Mouse (Mus musculus) G1E (cell line): ENCODE measurements around the gene Col1a1. TPM values are rescaled to one million over a fixed set of nuclear protein-coding genes. Genes with fewer than 3 reads are reported as not detected.

ENCODE experiments used
- ATAC-seq: 2 replicates; pipeline ENCODE4 v1.8.0; 2016; ENCODE audit warnings: mild to moderate bottlenecking; ENCODE audit not compliant: insufficient number of reproducible peaks, poor library complexity, low FRiP score, severe bottlenecking; ENCODE audit errors: extremely low read depth
- DNase-seq: peaks from one replicate; pipeline ENCODE4 v3.0.0; 2012; ENCODE audit warnings: low spot score
- H3K27me3 ChIP-seq: 2 replicates; pipeline ENCODE4 v1.6.1; 2012; ENCODE audit warnings: mild to moderate bottlenecking, low read length, inconsistent platforms; ENCODE audit not compliant: insufficient read depth
- H3K36me3 ChIP-seq: replicated peaks from 2 replicates; pipeline ENCODE3; 2012; ENCODE audit warnings: mild to moderate bottlenecking, inconsistent platforms
- H3K4me1 ChIP-seq: 2 replicates; pipeline ENCODE4 v1.6.1; 2012; ENCODE audit warnings: low read depth, low read length, inconsistent platforms, mixed read lengths; ENCODE audit not compliant: insufficient read depth
- H3K4me3 ChIP-seq: 2 replicates; pipeline ENCODE4 v1.5.1; 2012; ENCODE audit warnings: low read depth, mild to moderate bottlenecking, inconsistent platforms, low read length, moderate library complexity, mixed read lengths
- H3K9me3 ChIP-seq: replicated peaks from 2 replicates; pipeline ENCODE4 v1.6.1; 2012; ENCODE audit warnings: inconsistent platforms
- CTCF ChIP-seq: IDR thresholded peaks from 2 replicates; pipeline ENCODE4 v1.5.1; 2012; ENCODE audit warnings: low read depth, low read length, inconsistent platforms, mixed read lengths
- GATA1 ChIP-seq: IDR thresholded peaks from 2 replicates; pipeline ENCODE4 v1.6.1; 2012; ENCODE audit warnings: borderline replicate concordance, low read length, inconsistent platforms, mixed read lengths
- GATA2 ChIP-seq: IDR thresholded peaks from 2 replicates; pipeline ENCODE4 v1.6.1; 2012; ENCODE audit warnings: low read depth, low read length, inconsistent platforms, borderline replicate concordance
- POLR2AphosphoS5 ChIP-seq: IDR thresholded peaks from 2 replicates; pipeline ENCODE4 v1.6.1; 2012; ENCODE audit warnings: low read depth, low read length, inconsistent platforms; ENCODE audit not compliant: insufficient replicate concordance
- TAL1 ChIP-seq: conservative IDR thresholded peaks from 2 replicates; pipeline ENCODE4 v1.6.1; 2012; ENCODE audit warnings: low read depth, low read length, inconsistent platforms, mixed read lengths
- polyA plus RNA-seq: library from polyadenylated mRNA; stranded (reverse); fragments of >175 nt; gene quantifications from 2 replicates; pipeline ENCODE4 v1.2.3, GENCODE M21; 2012
- total RNA-seq, 2 experiments: library from RNA; stranded (forward) in 1 of 2; stranded (reverse) in 1 of 2; fragments of 200-1000 nt in 1 of 2; fragments of >200 nt in 1 of 2; fragmentation: Nextera tagmentation in 1 of 2; gene quantifications; 2 replicates each; pipeline ENCODE4 v1.2.3; 2014 to 2017

The Col1a1 gene
- total RNA-seq (2014; fragmentation: Nextera tagmentation) (not detected in 2 replicates), total RNA-seq (2017) (1.9 TPM in 1 of 2 replicates, not detected in the other), polyA plus RNA-seq (0.01 TPM in 1 of 2 replicates, not detected in the other)

GRCm38 (mm10) chr11:94936045-94936444, at the start of gene Col1a1:
Col1a1 (plus strand) TSS chr11:94936224.
- ATAC-seq (no peak), DNase-seq (no peak)
- peaks cover 16% of the 10 kb centered on the region for H3K4me1 ChIP-seq
- peaks cover 44% of the 10 kb centered on the region for H3K27me3 ChIP-seq
- peak within 1 kb of the TSS; percentile 20; the same call in 1 of the 2 replicates for H3K4me3 ChIP-seq
- H3K36me3 ChIP-seq, result no peaks in the 10 kb centered on the region
- no peak for TF ChIP-seq GATA2
- no peak for TF ChIP-seq CTCF
- no peak for TF ChIP-seq GATA1
- no peak for TF ChIP-seq TAL1
- no peak for TF ChIP-seq POLR2AphosphoS5
- no peaks in the 10 kb centered on the region for H3K9me3 ChIP-seq

- H3K4me3 ChIP-seq, result no peak overlapping the region
- TF ChIP-seq GATA2 (no peak), CTCF (no peak), GATA1 (no peak), TAL1 (no peak), POLR2AphosphoS5 (no peak)
- no peaks in the 10 kb centered on the region for H3K9me3 ChIP-seq
- H3K36me3 ChIP-seq, result no peaks in the 10 kb centered on the region
- ATAC-seq (no peak), DNase-seq (no peak)
- H3K27me3 ChIP-seq, result 0 out of 2 replicates have a peak, but pooled peaks cover 9% of the 10 kb centered on the region
- no peaks in the 10 kb centered on the region for H3K4me1 ChIP-seq
Measured at GRCm38 (mm10) chr11:94891155-94891554, 44.9 kb upstream of the Col1a1 start.

- Histone ChIP-seq H3K36me3 (no peaks in the 10 kb centered on the region), H3K9me3 (no peaks in the 10 kb centered on the region), H3K4me3 (no peak overlapping the region), H3K27me3 (peaks cover 7% of the 10 kb centered on the region), H3K4me1 (no peaks in the 10 kb centered on the region)
- ATAC-seq, result no peak
- TF ChIP-seq GATA2, result no peak
- no peak for TF ChIP-seq CTCF
- TF ChIP-seq TAL1, result no peak
- TF ChIP-seq POLR2AphosphoS5, result no peak
- no peak for TF ChIP-seq GATA1
- DNase-seq, result no peak
Measured at GRCm38 (mm10) chr11:94896753-94897376, 39.2 kb upstream of the Col1a1 start.

GRCm38 (mm10) chr11:94901231-94901630, 34.8 kb upstream of the Col1a1 start:
- DNase-seq, result no peak
- H3K4me3 ChIP-seq, result no peak overlapping the region
- ATAC-seq, result no peak
- no peaks in the 10 kb centered on the region for H3K4me1 ChIP-seq
- H3K9me3 ChIP-seq, result no peaks in the 10 kb centered on the region
- no peaks in the 10 kb centered on the region for H3K36me3 ChIP-seq
- TF ChIP-seq GATA2 (no peak), CTCF (no peak), POLR2AphosphoS5 (no peak), GATA1 (no peak), TAL1 (no peak)
- H3K27me3 ChIP-seq, result peaks cover 6% of the 10 kb centered on the region

- Histone ChIP-seq H3K4me3 (no peak overlapping the region), H3K4me1 (no peaks in the 10 kb centered on the region), H3K27me3 (peaks cover 16% of the 10 kb centered on the region), H3K36me3 (no peaks in the 10 kb centered on the region), H3K9me3 (no peaks in the 10 kb centered on the region)
- no peak for TF ChIP-seq GATA2
- no peak for TF ChIP-seq POLR2AphosphoS5
- no peak for TF ChIP-seq TAL1
- TF ChIP-seq GATA1, result no peak
- no peak for TF ChIP-seq CTCF
- DNase-seq, result no peak
- no peak for ATAC-seq
Measured at GRCm38 (mm10) chr11:94904306-94904705, 31.7 kb upstream of the Col1a1 start.

GRCm38 (mm10) chr11:94910971-94911370, 25.1 kb upstream of the Col1a1 start:
- ATAC-seq (no peak), DNase-seq (no peak)
- H3K27me3 ChIP-seq, result peaks cover 21% of the 10 kb centered on the region

GRCm38 (mm10) chr11:94912568-94912967, 23.5 kb upstream of the Col1a1 start:
- ATAC-seq (no peak), DNase-seq (no peak)
- Histone ChIP-seq H3K4me1 (no peaks in the 10 kb centered on the region), H3K27me3 (peaks cover 18% of the 10 kb centered on the region), H3K4me3 (no peak overlapping the region), H3K9me3 (no peaks in the 10 kb centered on the region), H3K36me3 (no peaks in the 10 kb centered on the region)
- TF ChIP-seq TAL1 (no peak), POLR2AphosphoS5 (no peak), CTCF (no peak), GATA2 (no peak), GATA1 (no peak)

More at GRCm38 (mm10) chr11:94910971-94911370, 25.1 kb upstream of the Col1a1 start:
- no peaks in the 10 kb centered on the region for H3K4me1 ChIP-seq
- H3K36me3 ChIP-seq, result no peaks in the 10 kb centered on the region
- no peaks in the 10 kb centered on the region for H3K9me3 ChIP-seq
- TF ChIP-seq TAL1 (no peak), CTCF (no peak), GATA2 (no peak)
- no peak overlapping the region for H3K4me3 ChIP-seq
